Mouse (Mus musculus): ENCODE measurements at regions not wholly inside any gene's neighbourhood (a gene's known extent, or its start where the extent isn't known, plus 50 kb on each side); places are given as distances from the start of the nearest gene placed in this dataset.

DNA sequence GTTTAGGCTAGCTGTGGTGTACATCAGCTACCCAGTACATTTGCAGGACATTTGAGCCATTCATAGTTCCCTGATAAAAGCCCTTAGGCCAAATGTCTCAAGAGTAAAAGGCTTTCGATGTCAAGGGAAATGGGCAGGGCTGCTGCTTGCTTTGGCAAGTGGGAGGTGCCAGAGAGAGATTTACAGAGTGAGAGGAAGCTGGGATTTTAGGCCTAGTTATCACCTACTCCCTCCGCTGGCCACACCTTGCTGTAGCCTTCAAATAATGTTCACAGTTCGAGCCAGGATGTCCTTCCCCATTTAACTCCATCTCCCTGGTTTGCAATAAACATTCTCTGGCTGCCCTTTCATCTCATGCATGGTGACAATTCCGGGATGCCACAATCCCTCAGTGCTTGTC is 527.2 kb upstream of the Btbd3 start:
- no peak for ATAC-seq (replicated peaks; ENCODE audit: poor library complexity, severe bottlenecking)

DNA sequence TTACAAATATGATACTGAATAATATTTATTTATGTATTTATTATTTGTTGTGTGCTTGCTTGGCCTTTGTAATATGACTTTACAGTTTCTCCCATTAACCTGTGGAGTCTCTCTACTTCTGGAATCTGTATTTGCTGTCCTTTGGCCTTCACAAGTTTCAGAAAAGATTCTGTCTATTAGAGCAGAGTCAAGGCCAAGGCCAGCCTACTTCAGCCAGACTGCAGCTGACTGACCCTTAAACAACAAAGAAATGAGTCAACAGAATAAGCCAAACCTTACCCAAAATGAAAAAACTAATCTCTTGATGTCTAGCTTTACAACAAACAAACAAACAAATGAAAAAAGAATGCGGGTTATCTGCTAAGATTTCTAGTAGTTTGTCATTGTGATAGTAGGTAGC is 532.7 kb upstream of the Btbd3 start:
- ATAC-seq (replicated peaks; ENCODE audit: poor library complexity, severe bottlenecking) = no peak

GRCm38 (mm10) chr2:137721767-137722424 is 534.5 kb upstream of the Btbd3 start:
- ATAC-seq (replicated peaks; ENCODE audit: poor library complexity, severe bottlenecking) = no peak

GRCm38 (mm10) chr2:137715891-137716290 is 540.5 kb upstream of the Btbd3 start:
- ATAC-seq (replicated peaks; ENCODE audit: poor library complexity, severe bottlenecking) = no peak

DNA sequence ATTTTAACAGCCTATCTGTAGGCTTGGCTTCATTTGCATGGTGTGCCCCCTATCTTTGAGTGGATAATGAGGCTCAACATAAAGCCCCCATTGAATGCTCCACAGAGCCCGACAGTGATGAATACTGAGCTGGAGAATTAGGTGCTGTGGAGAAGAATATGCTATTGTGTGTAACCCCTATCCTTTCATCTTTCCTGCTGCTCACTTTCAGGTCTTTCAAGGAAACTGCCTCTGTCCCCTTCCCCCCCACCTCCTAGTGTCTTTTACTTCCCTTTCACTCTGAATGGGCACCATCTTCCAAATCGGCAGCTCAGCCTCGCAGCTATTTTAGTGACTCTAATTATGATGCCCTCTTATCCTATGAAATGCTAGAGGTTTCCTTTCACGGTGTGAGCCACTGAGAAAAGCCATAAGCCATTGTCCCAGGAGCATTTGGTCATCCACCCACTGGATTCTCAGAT is 549.8 kb upstream of the Btbd3 start:
- no peak for ATAC-seq (replicated peaks; ENCODE audit: poor library complexity, severe bottlenecking)

GRCm38 (mm10) chr2:137705724-137706422 is 550.5 kb upstream of the Btbd3 start:
- ATAC-seq (replicated peaks; ENCODE audit: poor library complexity, severe bottlenecking) = no peak

DNA sequence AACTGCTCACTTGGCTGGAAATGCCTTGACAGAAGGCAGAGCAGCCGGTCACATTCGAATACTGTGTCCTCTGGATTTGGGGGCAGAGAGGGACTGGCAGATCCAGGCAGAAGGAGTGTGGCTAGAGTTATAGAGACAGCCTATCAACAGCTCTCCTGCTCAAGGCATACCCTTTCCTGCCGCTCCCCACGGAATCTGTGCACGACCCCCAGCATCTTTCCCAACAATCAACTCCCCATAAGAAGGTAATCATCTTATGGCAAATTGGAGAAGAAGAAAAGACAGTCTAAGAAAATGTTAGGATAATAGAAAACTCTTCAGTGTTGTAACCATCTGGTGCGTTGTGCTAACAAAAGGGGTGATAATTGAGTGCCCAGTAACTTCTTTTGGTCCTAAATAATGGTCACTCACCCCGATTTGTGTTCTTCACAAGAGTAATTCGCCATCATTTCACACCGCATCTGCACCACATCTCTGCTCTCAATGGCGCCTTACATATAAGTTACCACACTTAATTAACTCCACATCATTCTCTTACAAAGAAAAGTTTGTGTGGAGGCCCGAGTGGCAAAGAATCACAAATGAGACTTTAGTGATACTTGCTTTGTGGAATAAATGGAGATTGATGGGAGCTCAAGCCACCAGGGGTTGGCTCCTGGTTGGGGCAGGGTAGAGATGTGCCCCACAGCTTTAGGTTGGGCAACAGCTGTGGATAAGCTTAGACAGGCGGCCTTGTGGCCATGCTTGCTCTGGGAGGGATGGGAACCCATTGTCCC is 551.2 kb upstream of the Btbd3 start:
- ATAC-seq (replicated peaks; ENCODE audit: poor library complexity, severe bottlenecking) = no peak

DNA sequence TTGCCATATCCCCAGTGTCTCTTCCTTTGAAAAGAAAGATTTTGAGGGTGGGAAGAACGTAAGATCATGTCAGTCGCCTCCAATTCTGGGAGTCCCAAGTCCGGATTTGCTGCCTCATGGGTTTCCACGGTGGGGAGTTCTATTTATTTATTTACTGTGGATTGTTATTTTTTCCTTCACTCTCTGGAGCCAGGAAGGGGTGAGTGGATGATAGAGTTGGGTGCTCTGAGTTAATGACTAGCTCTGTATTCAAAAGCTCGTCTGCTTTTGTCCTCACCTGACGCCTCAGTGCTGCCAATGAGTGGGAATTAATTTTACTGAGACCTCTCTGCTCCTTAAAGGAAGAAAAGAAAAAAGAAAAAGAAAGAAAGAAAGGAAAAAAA is 551.8 kb upstream of the Btbd3 start:
- ATAC-seq (replicated peaks; ENCODE audit: poor library complexity, severe bottlenecking) = no peak

DNA sequence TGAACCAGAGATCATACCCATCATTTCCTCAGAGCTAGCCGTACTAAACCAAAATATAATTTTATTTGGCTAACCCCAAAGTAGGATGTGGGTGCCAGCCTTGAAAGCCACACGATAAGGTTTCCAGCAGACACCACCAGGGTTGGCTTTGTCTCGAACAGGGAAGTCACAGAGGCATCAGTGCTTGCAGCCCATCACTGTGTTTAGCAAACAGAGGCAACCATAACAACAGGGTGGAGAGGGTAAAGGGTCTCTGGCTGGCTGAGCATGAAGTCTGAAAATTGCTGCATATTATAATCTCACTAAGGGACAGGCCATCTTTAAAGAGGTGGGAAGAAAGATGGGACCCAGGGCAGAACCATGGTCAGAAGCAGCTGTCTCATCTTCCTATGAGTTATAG is 552.3 kb upstream of the Btbd3 start:
- no peak for ATAC-seq (replicated peaks; ENCODE audit: poor library complexity, severe bottlenecking)

GRCm38 (mm10) chr2:137695885-137696284 is 560.5 kb upstream of the Btbd3 start:
- ATAC-seq (replicated peaks; ENCODE audit: poor library complexity, severe bottlenecking) = no peak

DNA sequence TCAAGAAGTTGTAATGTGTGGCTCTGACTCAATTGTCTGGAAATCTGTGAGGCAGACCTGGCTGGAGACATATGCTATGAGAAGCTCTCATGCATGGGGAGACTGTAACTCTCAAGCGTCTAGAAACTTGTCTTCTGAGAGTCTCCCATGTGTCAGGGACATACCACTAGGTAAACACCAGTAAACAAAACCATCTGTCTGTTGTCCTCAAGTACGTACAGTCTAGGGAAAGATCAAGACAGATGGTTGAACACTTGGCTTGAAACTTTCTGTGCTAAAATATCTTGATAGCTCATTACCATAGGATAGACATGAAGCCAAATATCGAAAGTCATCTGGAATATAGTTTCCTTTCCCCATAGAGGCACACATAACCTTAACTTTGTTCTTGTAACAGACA is 562.3 kb upstream of the Btbd3 start:
- ATAC-seq (replicated peaks; ENCODE audit: poor library complexity, severe bottlenecking) = no peak

DNA sequence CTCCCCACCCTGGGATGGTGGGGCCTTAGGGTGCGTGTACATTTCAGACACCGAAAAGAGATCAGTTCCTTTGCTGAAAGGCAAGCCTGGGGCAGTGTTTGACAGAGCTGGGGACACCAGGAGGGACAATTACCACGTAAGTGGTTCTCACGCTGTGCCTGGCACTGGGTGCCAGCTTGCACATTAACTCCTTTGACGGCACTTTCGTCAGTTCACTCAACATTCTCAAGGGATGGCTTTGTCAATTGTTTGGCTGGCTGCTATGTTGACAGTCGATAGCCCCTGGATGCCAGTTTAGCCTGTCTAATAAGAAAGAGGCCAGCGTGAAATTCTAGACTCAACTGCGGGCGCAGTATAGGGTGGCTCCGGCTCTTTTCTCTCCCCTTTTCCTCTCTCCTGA is 569.2 kb upstream of the Btbd3 start:
- ATAC-seq (replicated peaks; ENCODE audit: poor library complexity, severe bottlenecking) = no peak

DNA sequence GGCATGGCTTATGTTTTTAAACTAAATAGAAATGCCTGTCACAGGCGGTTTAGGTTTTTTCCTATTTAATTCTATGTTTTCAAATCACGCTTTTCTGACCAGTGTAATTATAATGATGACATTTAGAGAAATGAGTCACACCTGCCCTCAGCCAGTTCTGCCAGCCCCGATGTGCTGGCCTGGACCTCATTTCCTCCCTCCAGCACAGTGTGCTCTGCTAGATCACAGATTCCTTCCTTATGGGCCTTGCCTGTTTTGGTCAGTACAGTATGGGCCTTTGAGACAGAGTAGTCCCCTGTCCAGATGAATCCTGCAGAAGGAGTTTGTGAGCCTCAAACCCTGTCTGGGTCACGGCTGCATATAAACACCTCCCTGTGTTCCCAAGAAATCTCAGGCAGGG is 569.6 kb upstream of the Btbd3 start:
- no peak for ATAC-seq (replicated peaks; ENCODE audit: poor library complexity, severe bottlenecking)

DNA sequence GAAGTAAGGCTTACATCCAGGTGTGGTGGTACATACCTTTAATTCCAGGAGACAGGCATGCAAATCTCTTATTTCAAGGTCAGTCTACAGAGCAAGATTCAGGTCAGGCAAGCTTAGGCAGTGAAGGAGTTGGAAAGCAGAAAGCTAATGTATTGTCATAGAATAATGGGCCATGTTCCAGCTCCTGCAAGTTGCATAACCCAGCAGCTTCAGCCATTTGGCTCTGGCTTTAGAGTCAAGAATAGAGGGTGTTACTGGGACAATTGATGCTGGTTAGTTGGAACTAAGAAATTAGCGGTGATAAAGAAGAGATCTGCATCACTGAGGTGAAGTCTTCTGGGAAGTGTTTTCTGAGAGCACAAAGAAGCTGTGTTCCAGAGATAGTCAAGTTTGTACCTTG is 565.3 kb upstream of the Jag1 start:
- ATAC-seq (replicated peaks; ENCODE audit: poor library complexity, severe bottlenecking) = no peak

DNA sequence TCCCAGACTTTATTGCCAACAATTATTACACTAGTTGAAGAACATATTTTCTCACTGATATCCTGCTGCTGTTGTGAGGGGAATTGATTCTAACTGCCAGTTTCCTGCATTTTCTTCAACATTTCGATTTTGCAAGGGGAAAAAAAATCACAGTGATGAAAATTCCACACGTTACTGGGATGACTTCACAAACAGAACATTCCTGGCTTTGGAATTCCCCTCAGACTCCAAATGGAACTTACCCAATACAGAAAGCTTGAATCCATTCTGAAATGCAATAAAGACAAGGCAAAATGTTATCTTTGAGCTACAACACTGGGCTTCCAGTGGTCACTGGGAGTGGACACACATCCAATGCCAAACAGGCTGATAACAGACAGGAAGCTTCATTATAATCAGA is 546.7 kb upstream of the Jag1 start:
- ATAC-seq (replicated peaks; ENCODE audit: poor library complexity, severe bottlenecking) = no peak

- ATAC-seq (replicated peaks; ENCODE audit: poor library complexity, severe bottlenecking) = no peak
Measured at GRCm38 (mm10) chr2:137662216-137662615, 545.8 kb upstream of the Jag1 start.

DNA sequence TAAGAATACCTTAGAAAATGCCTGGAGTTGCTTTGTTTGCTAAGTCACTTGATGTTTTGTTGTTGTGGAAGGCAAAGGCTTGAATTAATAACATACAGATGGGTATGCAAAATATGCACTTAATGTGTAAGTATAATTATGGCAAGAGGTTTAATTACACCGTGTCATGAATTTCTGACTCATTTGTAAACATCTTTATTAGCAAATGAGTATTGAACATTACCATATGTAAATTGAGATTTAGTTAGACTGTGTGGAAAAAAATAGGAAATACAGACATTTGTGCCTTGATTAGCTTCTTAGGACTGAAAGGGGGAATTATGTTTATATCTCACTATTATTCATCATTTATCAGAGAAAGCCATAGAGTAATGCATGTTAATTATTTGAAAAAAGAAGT is 544.0 kb upstream of the Jag1 start:
- ATAC-seq (replicated peaks; ENCODE audit: poor library complexity, severe bottlenecking) = no peak

GRCm38 (mm10) chr2:137654296-137654695 is 537.9 kb upstream of the Jag1 start:
- no peak for ATAC-seq (replicated peaks; ENCODE audit: poor library complexity, severe bottlenecking)

DNA sequence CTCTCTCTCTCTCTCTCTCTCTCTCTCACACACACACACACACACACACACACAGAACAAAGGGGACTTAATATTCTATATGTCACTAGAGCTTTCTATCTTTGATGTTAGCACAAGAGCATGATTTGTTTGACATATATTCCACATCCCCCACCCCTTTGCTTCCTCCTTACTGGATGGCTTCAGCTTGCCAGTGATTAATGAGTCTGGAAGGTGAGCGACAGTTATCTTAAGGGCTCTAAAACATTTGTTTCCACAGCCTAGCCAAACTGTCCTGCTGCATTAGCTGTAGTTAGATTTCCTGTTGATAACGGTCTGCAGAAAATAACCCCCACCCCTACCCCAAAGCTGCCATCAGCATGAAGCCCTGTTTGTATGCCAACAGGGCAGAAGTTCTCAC is 527.7 kb upstream of the Jag1 start:
- no peak for ATAC-seq (replicated peaks; ENCODE audit: poor library complexity, severe bottlenecking)

- ATAC-seq (replicated peaks; ENCODE audit: poor library complexity, severe bottlenecking) = no peak
Measured at GRCm38 (mm10) chr2:137643269-137644055, 527.0 kb upstream of the Jag1 start.

All from granulocyte monocyte progenitor cell, adult 5-6 weeks (primary cell).